Mouse (Mus musculus): ENCODE results near the gene Olfr71. TPM values are rescaled to one million over a fixed set of nuclear protein-coding genes. Genes with fewer than 3 reads are reported as not detected.
A peak's percentile ranks its signal among the peaks of the same experiment; 100 is the strongest.

Gene Olfr71
- polyA plus RNA-seq, 1 experiment from 2014 or later = 0.09 TPM

GRCm38 (mm10) chr4:43726228-43726993, 16.4 kb upstream of the Olfr71 start:
- Histone ChIP-seq H3K4me1 (ENCODE audit: control insufficient read depth, insufficient read depth, low read length) (peaks cover 32% of the 10 kb centered on the region), H3K9me3 (ENCODE audit: control insufficient read depth, low read depth, low read length) (no peaks in the 10 kb centered on the region), H3K4me3 (ENCODE audit: low read depth, low read length) (no peak overlapping the region), H3K9ac (replicated peaks; ENCODE audit: low read depth, low read length) (no peak overlapping the region), H3K27ac (ENCODE audit: low read length) (no peak overlapping the region), H3K36me3 (ENCODE audit: control insufficient read depth, insufficient read depth, low read length) (no peaks in the 10 kb centered on the region), H3K4me2 (replicated peaks; ENCODE audit: low read depth, low read length) (no peak overlapping the region), H3K27me3 (ENCODE audit: control insufficient read depth, insufficient read depth, low read length) (no peaks in the 10 kb centered on the region)
- ATAC-seq (ENCODE audit: insufficient number of reproducible peaks, insufficient read depth, low FRiP score, low read depth) = 0 out of 2 replicates have a peak, but pooled peaks have one; percentile 6
- WGBS = 46% methylated on average over 12 of the region's 12 CpGs

GRCm38 (mm10) chr4:43724764-43725163, 14.7 kb upstream of the Olfr71 start:
- Histone ChIP-seq H3K4me1 (ENCODE audit: control insufficient read depth, insufficient read depth, low read length) (peaks cover 26% of the 10 kb centered on the region), H3K27me3 (ENCODE audit: control insufficient read depth, insufficient read depth, low read length) (no peaks in the 10 kb centered on the region), H3K36me3 (ENCODE audit: control insufficient read depth, insufficient read depth, low read length) (no peaks in the 10 kb centered on the region), H3K4me3 (ENCODE audit: low read depth, low read length) (no peak overlapping the region), H3K4me2 (replicated peaks; ENCODE audit: low read depth, low read length) (no peak overlapping the region), H3K27ac (ENCODE audit: low read length) (no peak overlapping the region), H3K9me3 (ENCODE audit: control insufficient read depth, low read depth, low read length) (no peaks in the 10 kb centered on the region), H3K9ac (replicated peaks; ENCODE audit: low read depth, low read length) (no peak overlapping the region)
- no peak for ATAC-seq (ENCODE audit: insufficient number of reproducible peaks, insufficient read depth, low FRiP score, low read depth)
- 26% methylated on average over 1 of the region's 1 CpGs for WGBS

GRCm38 (mm10) chr4:43722191-43722590, 12.1 kb upstream of the Olfr71 start:
- 85% methylated on average over 4 of the region's 4 CpGs for WGBS
- H3K4me3 ChIP-seq (ENCODE audit: low read depth, low read length) = no peak overlapping the region
- H3K9ac ChIP-seq (replicated peaks; ENCODE audit: low read depth, low read length) = no peak overlapping the region
- no peak for ATAC-seq (ENCODE audit: insufficient number of reproducible peaks, insufficient read depth, low FRiP score, low read depth)
- no peaks in the 10 kb centered on the region for H3K27me3 ChIP-seq (ENCODE audit: control insufficient read depth, insufficient read depth, low read length)
- no peaks in the 10 kb centered on the region for H3K9me3 ChIP-seq (ENCODE audit: control insufficient read depth, low read depth, low read length)
- H3K36me3 ChIP-seq (ENCODE audit: control insufficient read depth, insufficient read depth, low read length) = no peaks in the 10 kb centered on the region
- no peak overlapping the region for H3K4me2 ChIP-seq (replicated peaks; ENCODE audit: low read depth, low read length)
- H3K4me1 ChIP-seq (ENCODE audit: control insufficient read depth, insufficient read depth, low read length) = peaks cover 6% of the 10 kb centered on the region
- H3K27ac ChIP-seq (ENCODE audit: low read length) = no peak overlapping the region

- ATAC-seq (ENCODE audit: insufficient number of reproducible peaks, insufficient read depth, low FRiP score, low read depth) = no peak
- WGBS = 42% methylated on average over 14 of the region's 16 CpGs
- Histone ChIP-seq H3K36me3 (ENCODE audit: control insufficient read depth, insufficient read depth, low read length) (no peaks in the 10 kb centered on the region), H3K27ac (ENCODE audit: low read length) (0 out of 2 replicates have a peak overlapping the region, but pooled peaks have one; percentile 48), H3K9me3 (ENCODE audit: control insufficient read depth, low read depth, low read length) (no peaks in the 10 kb centered on the region), H3K27me3 (ENCODE audit: control insufficient read depth, insufficient read depth, low read length) (no peaks in the 10 kb centered on the region), H3K9ac (replicated peaks; ENCODE audit: low read depth, low read length) (no peak overlapping the region), H3K4me2 (replicated peaks; ENCODE audit: low read depth, low read length) (no peak overlapping the region), H3K4me1 (ENCODE audit: control insufficient read depth, insufficient read depth, low read length) (no peaks in the 10 kb centered on the region), H3K4me3 (ENCODE audit: low read depth, low read length) (no peak overlapping the region)
Measured at GRCm38 (mm10) chr4:43720491-43721228, 10.6 kb upstream of the Olfr71 start.

GRCm38 (mm10) chr4:43713652-43714219, 3.7 kb upstream of the Olfr71 start:
- Histone ChIP-seq H3K4me1 (ENCODE audit: control insufficient read depth, insufficient read depth, low read length) (no peaks in the 10 kb centered on the region), H3K4me3 (ENCODE audit: low read depth, low read length) (no peak overlapping the region), H3K9me3 (ENCODE audit: control insufficient read depth, low read depth, low read length) (no peaks in the 10 kb centered on the region), H3K27me3 (ENCODE audit: control insufficient read depth, insufficient read depth, low read length) (no peaks in the 10 kb centered on the region), H3K4me2 (replicated peaks; ENCODE audit: low read depth, low read length) (no peak overlapping the region), H3K9ac (replicated peaks; ENCODE audit: low read depth, low read length) (no peak overlapping the region), H3K27ac (ENCODE audit: low read length) (no peak overlapping the region), H3K36me3 (ENCODE audit: control insufficient read depth, insufficient read depth, low read length) (no peaks in the 10 kb centered on the region)
- WGBS = 33% methylated on average over 7 of the region's 7 CpGs
- ATAC-seq (ENCODE audit: insufficient number of reproducible peaks, insufficient read depth, low FRiP score, low read depth) = no peak

GRCm38 (mm10) chr4:43711821-43712220, 1.8 kb upstream of the Olfr71 start:
- WGBS = 1% methylated on average over 2 of the region's 2 CpGs
- ATAC-seq (ENCODE audit: insufficient number of reproducible peaks, insufficient read depth, low FRiP score, low read depth) = no peak
- H3K4me1 ChIP-seq (ENCODE audit: control insufficient read depth, insufficient read depth, low read length) = no peaks in the 10 kb centered on the region

GRCm38 (mm10) chr4:43705991-43706390, 4.1 kb downstream of the Olfr71 start:
- no peak overlapping the region for H3K4me2 ChIP-seq (replicated peaks; ENCODE audit: low read depth, low read length)
- no peak overlapping the region for H3K9ac ChIP-seq (replicated peaks; ENCODE audit: low read depth, low read length)
- no peaks in the 10 kb centered on the region for H3K9me3 ChIP-seq (ENCODE audit: control insufficient read depth, low read depth, low read length)
- no peaks in the 10 kb centered on the region for H3K27me3 ChIP-seq (ENCODE audit: control insufficient read depth, insufficient read depth, low read length)
- no peak overlapping the region for H3K27ac ChIP-seq (ENCODE audit: low read length)
- H3K36me3 ChIP-seq (ENCODE audit: control insufficient read depth, insufficient read depth, low read length) = no peaks in the 10 kb centered on the region
- H3K4me3 ChIP-seq (ENCODE audit: low read depth, low read length) = no peak overlapping the region
- WGBS = 73% methylated on average over 13 of the region's 13 CpGs
- no peaks in the 10 kb centered on the region for H3K4me1 ChIP-seq (ENCODE audit: control insufficient read depth, insufficient read depth, low read length)
- no peak for ATAC-seq (ENCODE audit: insufficient number of reproducible peaks, insufficient read depth, low FRiP score, low read depth)

More at GRCm38 (mm10) chr4:43711821-43712220, 1.8 kb upstream of the Olfr71 start:
- Histone ChIP-seq H3K27ac (ENCODE audit: low read length) (no peak overlapping the region), H3K9me3 (ENCODE audit: control insufficient read depth, low read depth, low read length) (no peaks in the 10 kb centered on the region), H3K9ac (replicated peaks; ENCODE audit: low read depth, low read length) (no peak overlapping the region), H3K4me3 (ENCODE audit: low read depth, low read length) (no peak overlapping the region), H3K4me2 (replicated peaks; ENCODE audit: low read depth, low read length) (no peak overlapping the region), H3K36me3 (ENCODE audit: control insufficient read depth, insufficient read depth, low read length) (no peaks in the 10 kb centered on the region), H3K27me3 (ENCODE audit: control insufficient read depth, insufficient read depth, low read length) (no peaks in the 10 kb centered on the region)

- Histone ChIP-seq H3K9me3 (ENCODE audit: control insufficient read depth, low read depth, low read length) (no peaks in the 10 kb centered on the region), H3K27ac (ENCODE audit: low read length) (no peak overlapping the region), H3K9ac (replicated peaks; ENCODE audit: low read depth, low read length) (no peak overlapping the region), H3K36me3 (ENCODE audit: control insufficient read depth, insufficient read depth, low read length) (no peaks in the 10 kb centered on the region), H3K4me1 (ENCODE audit: control insufficient read depth, insufficient read depth, low read length) (no peaks in the 10 kb centered on the region), H3K4me3 (ENCODE audit: low read depth, low read length) (no peak overlapping the region), H3K27me3 (ENCODE audit: control insufficient read depth, insufficient read depth, low read length) (no peaks in the 10 kb centered on the region), H3K4me2 (replicated peaks; ENCODE audit: low read depth, low read length) (no peak overlapping the region)
- WGBS = 85% methylated on average over 8 of the region's 8 CpGs
- ATAC-seq (ENCODE audit: insufficient number of reproducible peaks, insufficient read depth, low FRiP score, low read depth) = no peak
Measured at GRCm38 (mm10) chr4:43703851-43704250, 6.2 kb downstream of the Olfr71 start.

Measured in stomach, embryonic 14.5 days (tissue).